Mouse (Mus musculus) lung, postnatal 25 days (tissue): ENCODE measurements around the gene Ppp1r9b.

Experiments
- DNase-seq: peaks from one replicate; pipeline ENCODE4 v3.0.0; 2022; ENCODE audit warnings: low spot score

Ppp1r9b gene

DNA sequence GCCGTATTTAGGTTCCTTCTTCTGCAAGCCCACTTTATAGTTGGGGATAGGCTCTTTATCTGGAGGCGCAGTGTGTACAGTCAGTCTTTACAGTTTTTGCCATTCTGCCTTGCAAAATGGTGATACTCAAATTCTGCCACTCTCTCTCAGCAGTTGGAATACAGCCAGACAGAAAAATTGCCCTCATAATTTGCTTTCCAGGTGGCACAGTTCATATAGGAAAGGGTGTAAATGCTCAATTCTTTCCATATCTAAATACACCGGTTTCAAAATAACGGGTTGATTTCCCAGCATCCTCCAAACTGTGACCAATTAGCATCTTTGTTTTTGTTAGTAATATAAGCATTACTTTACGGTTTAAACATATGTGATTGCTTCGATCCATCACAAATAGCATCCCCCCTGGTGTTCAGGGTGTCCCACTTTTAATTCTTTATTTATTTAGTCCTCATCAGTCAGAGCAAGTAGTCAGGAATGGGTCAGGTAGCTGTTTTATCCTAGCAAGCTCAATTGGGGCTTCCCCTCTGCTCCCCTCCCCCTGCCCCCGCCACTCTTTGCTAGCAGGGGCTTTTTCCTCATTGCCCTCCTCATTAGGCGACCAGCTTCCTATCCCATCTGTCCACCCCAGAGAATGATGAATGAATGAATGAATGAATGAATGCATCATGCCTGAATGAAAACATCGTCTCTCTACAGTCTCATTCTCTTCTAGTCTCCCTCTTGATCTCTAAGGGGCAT is 12.5 kb upstream of the Ppp1r9b start:
- DNase-seq, result no peak

DNA sequence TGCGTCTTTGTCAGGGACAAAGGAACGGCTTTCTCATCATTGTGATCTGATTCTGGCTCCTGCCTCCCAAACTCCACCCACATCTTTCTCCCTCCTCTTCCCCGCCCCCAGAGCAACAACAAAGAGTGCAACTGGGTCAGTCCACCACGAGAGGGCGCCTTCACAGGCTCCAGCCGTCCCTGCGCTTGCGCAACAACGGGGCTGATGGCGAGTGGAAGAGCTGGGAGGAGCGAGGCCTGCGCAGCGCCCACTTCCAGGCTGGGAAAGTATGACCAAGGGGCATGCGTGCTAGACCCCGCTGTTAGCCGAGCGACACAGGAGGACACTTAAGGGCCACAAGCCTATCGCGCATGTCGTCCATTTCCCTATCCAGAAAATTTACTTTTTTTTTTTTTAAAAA is 11.9 kb upstream of the Ppp1r9b start:
- peak; percentile 97 for DNase-seq

DNA sequence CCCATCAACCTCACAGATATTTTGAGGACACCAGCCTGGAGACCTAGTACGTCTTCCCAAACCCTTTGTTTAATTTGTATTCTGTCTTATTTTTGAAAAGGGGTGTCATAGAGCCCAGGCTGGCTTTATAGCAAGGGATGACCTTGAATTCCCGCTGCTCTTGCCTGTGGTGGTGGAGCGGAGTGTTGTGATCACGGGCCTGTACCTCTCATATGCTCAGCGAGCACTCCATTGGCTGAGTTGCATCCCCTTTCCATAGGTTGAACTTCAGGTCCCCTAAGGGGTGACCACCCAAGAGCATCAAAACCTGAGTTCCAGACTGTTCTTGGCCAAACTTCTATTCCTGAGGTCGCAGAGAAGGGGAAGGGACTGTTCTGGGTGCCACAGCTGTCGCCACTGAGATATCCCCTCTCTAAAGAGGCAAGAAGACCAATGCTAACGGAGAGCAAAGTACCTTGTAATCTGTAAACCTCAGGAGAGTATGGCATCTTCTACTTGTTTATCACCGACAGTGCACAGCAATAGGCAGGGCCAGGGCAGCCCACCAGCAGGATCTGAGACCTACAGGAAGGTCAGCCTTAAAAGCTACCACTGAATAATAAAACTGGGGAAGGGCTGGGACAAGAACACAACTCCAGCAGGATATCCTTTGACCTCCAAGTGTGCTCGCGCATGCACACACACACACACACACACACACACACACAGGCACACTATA is 11.2 kb upstream of the Ppp1r9b start:
- no peak for DNase-seq

DNA sequence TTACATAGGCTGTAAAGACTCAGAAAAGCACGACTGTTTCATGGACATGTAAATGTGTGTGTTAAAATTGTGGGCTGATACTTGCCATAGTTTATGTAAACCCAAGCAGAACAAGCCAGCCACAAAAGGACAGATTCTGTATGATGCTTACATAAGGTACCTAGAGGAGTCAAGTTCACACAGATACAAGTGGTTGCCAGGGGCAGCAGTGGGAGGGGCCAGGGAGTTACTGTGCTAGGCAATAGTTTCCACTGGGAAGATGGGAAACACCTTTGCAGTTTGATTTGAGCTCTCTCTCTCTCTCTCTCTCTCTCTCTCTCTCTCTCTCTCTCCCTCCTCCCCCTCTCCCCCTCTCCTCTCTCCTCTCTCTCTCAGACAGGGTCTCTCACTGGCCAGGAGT is 5.7 kb upstream of the Ppp1r9b start:
- DNase-seq, result peak; percentile 73

DNA sequence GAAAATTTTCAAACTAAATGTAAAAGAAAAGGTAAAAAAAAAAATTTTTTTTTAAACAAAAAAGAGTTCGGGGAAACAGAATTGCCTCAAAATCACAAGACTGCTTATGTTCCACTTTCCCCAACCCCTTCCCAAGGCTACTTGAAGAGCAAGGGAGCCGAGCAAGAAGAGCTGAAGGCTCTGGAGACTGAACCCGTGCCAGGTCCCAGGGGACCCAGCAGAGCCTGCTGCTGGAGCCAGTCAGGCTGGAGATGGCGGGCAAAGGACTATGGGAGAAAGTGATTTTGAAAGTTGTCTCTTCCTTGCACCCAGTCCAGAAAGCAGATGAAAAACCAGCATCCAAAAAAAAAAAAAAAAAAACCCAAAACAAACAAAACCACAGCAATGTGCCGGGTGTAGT is 5.0 kb upstream of the Ppp1r9b start:
- DNase-seq, result no peak

DNA sequence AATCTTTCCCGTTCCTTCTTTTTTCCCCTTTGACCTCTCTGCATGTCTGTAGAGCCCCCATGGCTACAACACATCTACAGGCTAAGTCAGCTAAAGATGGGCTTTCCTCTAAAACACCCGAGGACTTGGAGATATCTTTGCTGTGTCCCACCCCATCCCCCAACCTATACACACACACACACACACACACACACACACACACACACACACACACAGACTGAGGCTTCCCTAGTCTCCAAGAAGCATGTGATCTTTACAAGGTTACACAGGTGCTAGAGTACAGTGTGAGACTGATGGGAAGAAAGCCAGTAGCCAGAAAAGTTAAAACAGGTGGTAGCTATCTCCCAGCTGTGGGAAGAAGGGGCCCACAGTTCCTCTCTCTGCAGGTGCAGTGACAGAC is 4.4 kb upstream of the Ppp1r9b start:
- no peak for DNase-seq

DNA sequence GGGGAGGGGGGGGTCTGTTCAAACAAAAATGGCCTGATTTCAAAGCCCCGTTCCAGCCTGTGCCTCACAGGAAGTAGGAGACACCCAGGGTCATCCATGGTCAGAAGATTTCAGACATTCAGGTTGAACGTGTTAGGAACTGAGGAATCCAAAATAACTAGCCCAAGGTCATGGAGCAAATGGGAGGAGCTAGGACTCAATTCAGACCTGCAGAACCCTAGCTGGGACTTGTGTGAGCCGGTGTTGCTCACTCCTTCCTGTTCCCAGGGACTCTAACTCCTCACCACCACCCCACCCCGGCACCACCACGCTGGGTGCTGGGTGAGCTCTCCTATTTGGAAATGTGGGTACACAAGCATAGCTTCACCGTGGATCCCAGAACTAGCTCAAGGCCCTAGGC is 3.5 kb upstream of the Ppp1r9b start:
- no peak for DNase-seq

DNA sequence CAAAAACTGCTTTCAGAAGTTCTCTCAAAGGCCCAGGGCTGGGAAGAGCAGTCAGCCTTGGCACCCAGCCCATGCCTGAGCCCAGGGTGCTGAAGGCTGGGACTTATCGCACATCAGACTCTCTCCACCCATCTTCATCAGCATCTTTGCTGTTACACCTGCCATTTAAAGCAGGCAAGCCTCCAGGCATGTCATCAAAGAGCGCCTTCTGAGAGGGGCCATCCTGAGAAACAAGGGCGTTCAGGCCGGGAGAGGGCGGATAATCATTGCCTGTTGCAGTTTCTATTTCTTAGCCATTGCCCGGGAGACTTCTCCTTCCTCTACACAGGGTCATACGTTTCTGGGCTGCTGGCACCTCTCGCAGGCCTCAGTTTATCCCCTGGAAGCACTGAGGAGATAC is 3.0 kb upstream of the Ppp1r9b start:
- DNase-seq, result no peak

DNA sequence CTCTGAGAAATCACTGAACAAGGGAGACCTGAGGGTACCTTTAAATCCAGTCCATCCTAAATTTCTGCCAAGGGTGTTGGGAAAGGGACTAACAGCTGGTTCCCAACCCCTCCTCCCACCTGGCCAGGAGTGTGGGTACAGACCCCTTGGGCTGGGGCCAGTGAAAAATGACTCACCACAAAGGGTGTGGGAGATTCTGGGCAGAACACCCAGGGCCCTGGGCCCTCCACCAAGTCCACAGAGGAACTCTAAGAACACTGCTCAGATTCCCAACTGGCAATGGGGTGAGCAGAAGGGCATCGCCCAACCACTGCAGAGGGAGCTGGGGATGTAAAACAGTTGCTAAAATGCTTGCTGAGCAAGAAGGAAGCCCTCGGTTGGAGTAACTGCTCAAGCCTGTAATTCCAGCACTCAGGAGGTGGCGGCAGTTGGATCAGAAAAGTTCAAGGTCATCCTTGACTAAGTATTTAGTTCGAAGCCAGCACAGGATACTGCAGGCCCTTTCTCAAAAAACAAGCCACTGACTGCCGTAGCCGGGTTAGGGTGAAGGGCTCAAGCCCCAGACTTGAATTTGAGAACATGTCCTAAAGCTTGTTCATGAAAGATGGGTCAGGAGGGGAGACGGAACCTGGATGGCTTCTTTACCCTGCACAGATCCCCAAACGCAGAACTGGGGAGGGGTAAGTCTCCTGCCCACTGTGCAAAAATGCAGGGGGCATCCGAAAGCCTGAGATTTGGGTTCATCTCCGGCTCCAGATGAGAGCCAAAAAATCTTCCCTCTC is 1.9 kb upstream of the Ppp1r9b start:
- DNase-seq, result no peak

DNA sequence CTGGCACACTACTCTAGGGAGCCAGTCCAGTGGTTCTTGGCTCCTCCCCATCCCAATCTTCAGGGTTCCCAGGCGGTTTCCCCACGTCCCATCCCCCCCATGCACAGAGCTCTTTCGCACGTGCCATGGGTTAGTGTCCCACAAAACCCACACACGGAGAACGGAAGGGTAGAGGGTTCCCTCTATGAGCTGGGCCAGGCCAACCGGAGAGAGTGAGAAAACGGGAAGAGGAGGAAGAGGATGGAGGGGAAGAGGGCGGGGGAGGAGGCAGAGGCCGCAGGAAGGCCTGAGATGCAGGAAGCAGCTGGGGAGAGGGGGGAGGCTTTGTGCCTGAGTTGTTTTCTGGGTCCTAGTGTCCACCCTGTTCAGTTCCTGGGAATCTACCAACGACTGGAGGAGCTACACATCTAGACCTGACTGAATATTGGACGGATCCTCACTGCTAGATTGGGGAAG is 1.2 kb upstream of the Ppp1r9b start:
- DNase-seq, result peak; percentile 89

DNA sequence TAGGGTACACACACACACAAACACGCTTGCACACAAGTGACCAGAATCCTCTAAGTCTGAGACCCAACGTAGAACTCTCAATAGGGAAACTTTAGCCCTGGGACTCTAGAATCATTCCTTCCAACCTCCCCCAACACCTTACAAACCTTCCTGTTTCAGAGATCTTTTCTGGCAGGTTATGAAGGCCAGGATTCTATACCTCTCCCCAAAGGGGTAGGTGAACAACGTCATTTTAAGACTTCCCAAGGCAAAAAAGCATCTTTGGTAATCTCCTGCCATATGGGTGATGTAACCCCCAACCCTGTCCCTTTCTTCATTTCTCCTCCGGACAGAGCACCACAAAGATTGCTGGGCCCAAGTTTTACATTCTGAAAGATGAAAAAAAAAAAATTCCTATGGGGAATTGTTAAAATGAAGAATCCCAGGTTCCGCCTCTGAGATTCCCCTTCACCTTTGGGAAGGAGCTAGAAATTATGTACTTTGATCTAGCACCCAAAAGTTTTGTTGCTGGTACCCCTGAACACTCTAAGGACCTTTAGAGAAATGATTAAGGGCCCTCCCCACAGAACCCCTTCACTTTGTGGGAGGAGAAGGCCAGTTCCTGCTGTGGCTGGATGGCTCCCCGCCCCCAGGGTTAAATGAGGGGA is 610 bp upstream of the Ppp1r9b start:
- no peak for DNase-seq

DNA sequence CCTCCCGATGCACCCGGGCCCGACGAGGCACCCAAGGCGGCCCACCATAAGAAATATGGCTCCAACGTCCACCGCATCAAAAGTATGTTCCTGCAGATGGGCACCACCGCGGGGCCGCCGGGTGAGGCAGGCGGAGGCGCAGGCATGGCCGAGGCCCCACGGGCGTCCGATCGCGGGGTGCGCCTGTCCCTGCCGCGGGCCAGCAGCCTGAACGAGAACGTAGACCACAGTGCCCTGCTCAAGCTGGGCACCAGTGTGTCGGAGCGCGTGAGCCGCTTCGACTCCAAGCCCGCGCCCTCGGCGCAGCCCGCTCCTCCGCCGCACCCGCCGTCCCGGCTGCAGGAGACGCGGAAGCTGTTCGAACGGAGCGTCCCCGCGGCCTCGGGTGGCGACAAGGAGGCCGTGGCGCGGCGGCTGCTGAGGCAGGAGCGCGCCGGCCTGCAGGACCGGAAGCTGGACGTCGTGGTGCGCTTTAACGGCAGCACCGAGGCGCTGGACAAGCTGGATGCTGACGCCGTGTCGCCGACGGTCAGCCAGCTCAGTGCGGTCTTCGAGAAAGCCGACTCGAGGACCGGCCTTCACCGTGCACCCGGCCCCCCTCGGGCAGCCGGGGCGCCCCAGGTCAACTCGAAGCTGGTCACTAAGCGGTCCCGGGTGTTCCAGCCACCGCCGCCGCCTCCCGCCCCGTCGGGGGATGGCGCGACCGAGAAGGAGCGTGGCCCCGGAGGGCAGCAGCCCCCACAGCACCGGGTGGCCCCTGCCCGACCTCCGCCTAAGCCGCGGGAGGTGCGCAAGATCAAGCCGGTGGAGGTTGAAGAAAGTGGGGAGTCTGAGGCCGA is 1.0 kb downstream of the Ppp1r9b start:
- peak; percentile 35 for DNase-seq

DNA sequence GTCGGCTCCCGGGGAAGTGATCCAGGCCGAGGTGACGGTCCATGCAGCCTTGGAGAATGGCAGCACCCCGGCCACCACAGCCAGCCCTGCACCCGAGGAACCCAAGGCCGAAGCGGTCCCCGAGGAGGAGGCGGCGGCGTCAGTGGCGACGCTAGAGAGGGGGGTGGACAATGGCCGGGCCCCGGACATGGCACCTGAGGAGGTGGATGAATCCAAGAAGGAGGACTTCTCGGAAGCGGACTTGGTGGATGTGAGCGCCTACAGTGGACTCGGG is 1.6 kb downstream of the Ppp1r9b start:
- DNase-seq, result no peak

DNA sequence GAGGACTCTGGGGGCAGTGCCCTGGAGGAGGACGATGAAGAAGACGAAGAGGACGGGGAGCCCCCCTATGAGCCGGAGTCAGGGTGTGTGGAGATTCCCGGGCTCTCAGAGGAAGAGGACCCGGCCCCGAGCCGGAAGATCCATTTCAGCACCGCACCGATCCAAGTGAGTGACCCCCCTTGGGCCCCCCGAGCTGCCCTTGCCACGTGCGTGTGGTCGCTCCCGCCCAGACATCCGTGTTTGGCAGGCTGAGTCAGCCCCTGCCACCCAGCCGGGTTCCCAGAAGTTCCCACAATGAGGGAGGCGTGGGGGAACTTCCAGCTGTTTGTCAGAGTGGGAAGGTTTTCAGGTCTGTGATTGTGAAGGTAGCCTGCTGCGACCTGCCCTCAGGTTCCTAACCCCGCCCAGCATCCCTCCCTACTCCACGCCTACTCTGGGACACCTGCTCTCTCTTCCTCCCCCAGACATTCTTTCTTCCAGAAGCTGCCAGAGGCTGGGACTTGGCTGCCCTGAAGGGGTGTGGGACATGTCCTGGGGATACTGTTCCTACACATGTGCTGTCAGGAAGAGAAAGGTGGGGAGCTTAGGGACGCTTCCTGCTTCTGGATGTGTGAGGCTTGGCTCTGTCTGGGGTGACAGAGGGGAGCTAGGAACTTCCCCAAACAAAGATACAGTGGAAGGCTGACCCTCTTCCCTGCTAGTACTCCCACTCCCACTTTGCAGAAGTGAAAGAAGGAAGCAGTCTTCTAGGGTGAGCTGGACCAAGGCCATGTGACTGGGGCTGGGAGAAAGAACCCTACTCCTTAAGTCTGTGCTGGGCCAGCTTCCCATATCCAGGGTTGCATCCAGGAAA is 2.1 kb downstream of the Ppp1r9b start:
- DNase-seq, result peak; percentile 77

DNA sequence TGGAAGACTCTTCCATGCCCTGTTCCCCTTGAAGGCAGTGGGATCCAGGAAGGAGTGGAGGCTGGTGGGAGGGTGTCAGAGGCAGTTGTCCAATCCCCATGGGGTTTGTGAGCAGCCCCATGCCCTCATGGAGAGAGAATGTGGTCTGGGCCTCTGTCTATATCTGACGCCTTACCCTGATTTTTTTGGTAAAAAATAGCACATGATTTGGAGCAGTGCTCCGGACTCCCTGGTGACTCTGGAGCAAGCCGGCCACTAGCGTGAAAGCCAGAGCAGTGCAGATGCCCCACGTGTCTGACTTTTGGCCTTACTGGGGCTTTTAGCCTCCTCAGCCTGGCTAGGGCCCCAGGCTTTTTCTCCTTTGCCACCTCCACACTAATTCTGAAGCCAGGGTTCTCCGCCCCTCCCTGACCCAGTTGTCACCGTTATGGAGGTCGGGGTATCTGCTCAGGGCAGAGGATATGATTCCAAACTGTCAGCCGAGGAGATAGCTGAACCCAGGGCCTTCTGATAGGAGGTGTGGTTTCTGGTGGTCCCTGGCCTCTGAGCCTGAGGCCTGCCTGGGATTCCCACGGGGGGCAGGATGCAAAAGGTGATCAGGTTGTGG is 3.5 kb downstream of the Ppp1r9b start:
- DNase-seq, result peak; percentile 25

DNA sequence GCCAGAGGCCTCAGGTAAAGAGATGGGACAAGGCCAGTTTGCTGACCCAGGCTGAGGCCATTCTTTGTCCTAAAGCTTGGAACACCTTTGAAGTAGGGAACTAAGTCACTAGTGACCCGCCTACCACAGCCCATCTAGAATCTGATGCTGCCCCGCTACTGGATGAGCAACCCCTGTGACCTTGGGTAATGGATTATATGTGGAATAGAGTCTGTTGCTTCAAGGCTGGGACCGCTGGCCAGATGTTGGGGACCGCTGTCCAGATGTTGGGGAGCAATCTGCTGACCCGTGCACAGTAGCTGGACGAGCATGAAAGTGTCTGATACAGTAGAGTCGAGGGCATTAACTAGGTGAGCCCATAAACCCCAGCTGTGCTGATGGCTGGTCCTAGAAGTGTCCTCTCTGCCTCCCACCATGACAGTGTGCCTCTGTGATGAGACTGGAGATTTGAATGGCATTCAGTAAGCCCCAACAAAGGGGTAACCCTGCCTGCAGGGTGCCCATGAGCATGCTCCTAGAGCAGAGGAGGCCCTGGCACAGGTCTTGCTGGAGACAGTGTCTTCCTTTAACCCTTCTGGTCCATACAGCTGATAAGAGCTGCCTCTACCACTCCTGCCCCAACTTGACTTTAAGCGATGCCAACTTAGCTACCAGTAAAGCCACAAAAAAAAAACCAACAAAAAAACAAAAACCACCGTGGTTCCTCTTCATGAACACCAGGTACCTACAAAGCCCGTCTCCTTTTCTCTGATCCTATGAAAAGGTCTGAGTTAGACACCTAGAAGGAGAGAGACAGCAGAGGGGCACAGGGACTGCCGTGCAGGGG is 4.3 kb downstream of the Ppp1r9b start:
- no peak for DNase-seq

DNA sequence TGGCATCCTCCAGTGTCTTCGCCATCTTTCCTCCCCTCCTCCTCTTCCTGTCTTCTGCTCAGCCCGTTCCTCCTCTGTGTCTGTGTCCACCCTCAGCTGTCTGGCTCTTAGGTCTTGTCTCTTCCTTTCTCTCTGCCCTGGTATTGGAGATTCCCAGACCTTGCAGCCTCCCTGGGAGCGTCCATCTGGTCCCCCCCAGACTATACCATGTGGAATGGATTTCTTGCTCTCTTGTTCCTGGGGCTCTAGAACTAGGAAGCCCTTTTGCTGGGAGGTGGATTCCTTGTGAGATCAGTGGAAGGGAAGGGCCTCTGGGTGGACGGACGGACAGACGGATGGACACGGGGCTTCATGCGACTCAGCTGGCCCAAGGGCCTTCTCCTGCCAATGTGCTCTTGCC is 5.3 kb downstream of the Ppp1r9b start:
- no peak for DNase-seq

DNA sequence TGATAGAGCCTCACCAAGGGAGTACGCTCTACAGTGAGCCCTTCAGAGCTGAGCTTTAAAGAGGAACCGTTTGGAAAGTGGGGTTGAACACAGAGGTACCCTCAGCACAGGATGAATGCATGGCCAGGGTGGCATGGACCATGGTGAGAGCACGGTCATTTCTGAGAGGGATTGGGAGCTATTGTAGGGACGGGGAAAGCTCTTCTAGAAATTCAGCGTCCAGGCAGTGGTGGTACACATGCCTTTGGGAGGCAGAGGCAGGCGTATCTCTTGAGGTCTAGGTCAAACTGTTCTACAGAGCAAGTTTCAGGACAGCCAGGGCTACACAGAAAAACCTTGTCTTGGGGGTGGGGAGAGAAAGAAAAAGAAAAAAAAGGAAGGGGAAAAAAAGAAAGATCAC is 6.1 kb downstream of the Ppp1r9b start:
- DNase-seq, result no peak

DNA sequence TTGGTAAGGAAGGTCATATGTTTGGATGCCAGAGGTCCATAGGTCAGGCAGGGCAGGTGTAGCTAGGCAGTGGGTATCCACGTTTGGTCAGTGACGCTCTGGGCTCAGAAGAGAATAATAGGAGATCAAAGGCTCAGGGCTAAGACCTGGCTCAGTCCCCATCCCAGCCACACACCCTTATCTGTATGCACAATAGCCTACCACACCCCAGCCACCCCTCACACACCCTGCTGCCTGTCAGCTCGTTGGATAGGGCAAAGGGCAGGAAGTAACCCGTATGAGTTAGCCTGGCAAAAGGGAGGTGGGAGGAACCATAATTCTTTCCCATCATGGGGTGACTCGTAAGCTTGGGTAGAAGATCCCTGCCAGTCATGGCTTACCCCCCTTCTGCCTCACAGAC is 6.8 kb downstream of the Ppp1r9b start:
- DNase-seq, result no peak
